Mouse (Mus musculus) NIH3T3 (cell line): ENCODE data around the gene Tmem128.
A peak's percentile ranks its signal among the peaks of the same experiment; 100 is the strongest.

Experiments
- DNase-seq: peaks from one replicate; pipeline ENCODE4 v3.0.0-alpha.2; 2012; ENCODE audit warnings: low read depth

The Tmem128 gene

GRCm38 (mm10) chr5:38277936-38278600 lies 18.1 kb downstream of the Tmem128 start:
- DNase-seq: no peak

GRCm38 (mm10) chr5:38280075-38280474 lies 20.1 kb downstream of the Tmem128 start:
- DNase-seq: no peak

- DNase-seq: no peak
Observed at GRCm38 (mm10) chr5:38285724-38286123, 25.7 kb downstream of the Tmem128 start.

- no peak for DNase-seq
Observed at GRCm38 (mm10) chr5:38288476-38288875, 28.5 kb downstream of the Tmem128 start.

- no peak for DNase-seq
Observed at GRCm38 (mm10) chr5:38301761-38302411, 41.9 kb downstream of the Tmem128 start.

GRCm38 (mm10) chr5:38302651-38303050 lies 42.7 kb downstream of the Tmem128 start:
- DNase-seq: no peak

GRCm38 (mm10) chr5:38305241-38305640 lies 45.3 kb downstream of the Tmem128 start:
- no peak for DNase-seq

GRCm38 (mm10) chr5:38307255-38308101 lies 47.5 kb downstream of the Tmem128 start:
- peak; percentile 93 for DNase-seq

- DNase-seq: peak; percentile 59
Observed at GRCm38 (mm10) chr5:38308873-38309272, 48.9 kb downstream of the Tmem128 start.

- DNase-seq: no peak
Observed at GRCm38 (mm10) chr5:38309795-38310194, 49.8 kb downstream of the Tmem128 start.
